ENCODE assay signal across 21 mouse cellular contexts in genomic region chr15:63218393-63219060, GRCm38 (mm10).
DNase-seq lines count a peak whose midpoint lies in the region; ATAC-seq and TF ChIP-seq lines count a peak whose summit lies in the region.
"Had no signal": no experiment of that assay in that cellular context is flagged by ENCODE, and none has a peak within 500 bp of the region (broad histone marks: within the 10 kb centered on the region; RNA-seq: fewer than 3 reads in every experiment).

No protein-coding gene starts in this region.

- ATAC-seq in midbrain, postnatal 0 days (ENCODE audit: low FRiP score): no peak
- ATAC-seq in midbrain, embryonic 16.5 days: no peak
- ATAC-seq: CD4-positive, CD25-positive, alpha-beta regulatory T cell, adult 4 months had no signal

- no peak for TF ChIP-seq POLR2A in kidney, adult 2 months (IDR thresholded peaks at IDR 0.05; ENCODE audit: low read depth, low read length)

- no peaks in the 10 kb centered on the region for H3K9me3 ChIP-seq in midbrain, postnatal 0 days (ENCODE audit: low read length)
- H3K9me3 ChIP-seq in midbrain, embryonic 16.5 days (replicated peaks; ENCODE audit: control insufficient read depth, low read length, poor library complexity, severe bottlenecking): no peaks in the 10 kb centered on the region
- H3K9me3 ChIP-seq: forebrain, embryonic 10.5 days; heart, embryonic 10.5 days; liver, embryonic 13.5 days; lung, embryonic 15.5 days; stomach, embryonic 15.5 days had no signal

- peak; percentile 10 to 42 for DNase-seq in cerebellum, postnatal 14 days
- DNase-seq in cerebellum, adult 11 months: no peak
- DNase-seq in kidney, postnatal 10 days: peak; percentile 18
- no peak for DNase-seq in kidney, adult 2 months
- DNase-seq in midbrain, postnatal 0 days (ENCODE audit: low spot score): peak; percentile 54
- peak; percentile 21 for DNase-seq in forelimb bud, embryonic 11.5 days (ENCODE audit: low read depth, low spot score)
- DNase-seq in gastrocnemius, adult 8-10 months (ENCODE audit: low spot score in 2 of 2): no peak
- DNase-seq: cerebellum, adult 2 months; gastrocnemius, postnatal 10 days; kidney, adult 11 months; layer of hippocampus, adult 9-11 months; liver, embryonic 13.5 days; thymus, adult 18-20 months; thymus, postnatal 36 days had no signal

- no peaks in the 10 kb centered on the region for H3K36me3 ChIP-seq in kidney, adult 2 months (ENCODE audit: control insufficient read depth, insufficient read depth, low read length)
- H3K36me3 ChIP-seq in midbrain, postnatal 0 days (ENCODE audit: insufficient read depth, low read length): no peaks in the 10 kb centered on the region
- no peaks in the 10 kb centered on the region for H3K36me3 ChIP-seq in midbrain, embryonic 16.5 days (ENCODE audit: control insufficient read depth, insufficient read depth, low read length)
- H3K36me3 ChIP-seq: forebrain, embryonic 10.5 days; heart, embryonic 10.5 days; liver, embryonic 13.5 days; lung, embryonic 15.5 days; stomach, embryonic 15.5 days had no signal

- no peak for TF ChIP-seq CTCF in kidney, adult 2 months (conservative IDR thresholded peaks at IDR 0.05; ENCODE audit: insufficient read depth, insufficient read length, low read depth, low read length)
- TF ChIP-seq CTCF in midbrain, postnatal 0 days (IDR thresholded peaks at IDR 0.05): no peak

- 68% methylated on average over 2 of the region's 2 CpGs for WGBS in kidney, adult 2 months
- WGBS in midbrain, postnatal 0 days: 55% methylated on average over 2 of the region's 2 CpGs
- 56% methylated on average over 2 of the region's 2 CpGs for WGBS in midbrain, embryonic 16.5 days

- no peak overlapping the region for H3K27ac ChIP-seq in kidney, adult 2 months (ENCODE audit: insufficient read depth, low read depth, low read length)
- H3K27ac ChIP-seq in midbrain, postnatal 0 days (ENCODE audit: low read depth, low read length): no peak overlapping the region
- no peak overlapping the region for H3K27ac ChIP-seq in midbrain, embryonic 16.5 days (ENCODE audit: low read length)
- H3K27ac ChIP-seq: forebrain, embryonic 10.5 days; heart, embryonic 10.5 days; liver, embryonic 13.5 days; lung, embryonic 15.5 days; macrophage; stomach, embryonic 15.5 days had no signal

- no peak overlapping the region for H3K4me2 ChIP-seq in midbrain, postnatal 0 days (ENCODE audit: low read depth, low read length, poor library complexity, severe bottlenecking)
- H3K4me2 ChIP-seq in midbrain, embryonic 16.5 days (ENCODE audit: low read length): no peak overlapping the region
- H3K4me2 ChIP-seq: liver, embryonic 13.5 days; lung, embryonic 15.5 days; stomach, embryonic 15.5 days had no signal

- H3K9ac ChIP-seq in midbrain, postnatal 0 days (replicated peaks; ENCODE audit: low read length, poor library complexity, severe bottlenecking): no peak overlapping the region
- no peak overlapping the region for H3K9ac ChIP-seq in midbrain, embryonic 16.5 days (ENCODE audit: low read depth, low read length)
- H3K9ac ChIP-seq: liver, embryonic 13.5 days; lung, embryonic 15.5 days; stomach, embryonic 15.5 days had no signal

- no peaks in the 10 kb centered on the region for H3K27me3 ChIP-seq in kidney, adult 2 months (replicated peaks; ENCODE audit: control insufficient read depth, insufficient read depth, low read length)
- no peaks in the 10 kb centered on the region for H3K27me3 ChIP-seq in midbrain, postnatal 0 days (ENCODE audit: insufficient read depth, low read length)
- no peaks in the 10 kb centered on the region for H3K27me3 ChIP-seq in midbrain, embryonic 16.5 days (ENCODE audit: control insufficient read depth, insufficient read depth, low read depth, low read length)
- H3K27me3 ChIP-seq: liver, embryonic 13.5 days; lung, embryonic 15.5 days; stomach, embryonic 15.5 days had no signal

- no peak overlapping the region for H3K4me3 ChIP-seq in kidney, adult 2 months (ENCODE audit: insufficient read depth, low read depth, low read length)
- no peak overlapping the region for H3K4me3 ChIP-seq in midbrain, postnatal 0 days (ENCODE audit: low read depth, low read length)
- no peak overlapping the region for H3K4me3 ChIP-seq in midbrain, embryonic 16.5 days (ENCODE audit: low read depth, low read length)
- H3K4me3 ChIP-seq: forebrain, embryonic 10.5 days; heart, embryonic 10.5 days; liver, embryonic 13.5 days; lung, embryonic 15.5 days; stomach, embryonic 15.5 days had no signal

- H3K4me1 ChIP-seq in kidney, adult 2 months (ENCODE audit: control insufficient read depth, insufficient read depth, low read length): no peaks in the 10 kb centered on the region
- H3K4me1 ChIP-seq in midbrain, postnatal 0 days (ENCODE audit: insufficient read depth, low read length): no peaks in the 10 kb centered on the region
- H3K4me1 ChIP-seq in midbrain, embryonic 16.5 days (ENCODE audit: control insufficient read depth, insufficient read depth, low read length): no peaks in the 10 kb centered on the region
- H3K4me1 ChIP-seq: forebrain, embryonic 10.5 days; heart, embryonic 10.5 days; liver, embryonic 13.5 days; lung, embryonic 15.5 days; stomach, embryonic 15.5 days had no signal

Comparison
In these comparisons a context has a peak if more than half of its experiments do, and no peak if none do; other contexts are left out.
1. DNase-seq: peak in cerebellum, postnatal 14 days (2 of 2), kidney, postnatal 10 days (single experiment), midbrain, postnatal 0 days (single experiment) and forelimb bud, embryonic 11.5 days (single experiment); none in cerebellum, adult 11 months (single experiment), kidney, adult 2 months (single experiment) and gastrocnemius, adult 8-10 months (0 of 2).